Mouse (Mus musculus): ENCODE measurements around the gene Eif3c. TPM values are rescaled to one million over a fixed set of nuclear protein-coding genes. Genes with fewer than 3 reads are reported as not detected.

Gene Eif3c
- total RNA-seq (2023): 100 to 1,000 TPM; 138 to 142 TPM

GRCm38 (mm10) chr7:126566094-126566765, at the start of gene Eif3c:
Eif3c (minus strand) TSS chr7:126566411.

GRCm38 (mm10) chr7:126594862-126595561, 28.8 kb upstream of the Eif3c start, which contains the start of gene Il27:
Il27 (minus strand) TSS chr7:126594941.

GRCm38 (mm10) chr7:126585717-126586116, 19.5 kb upstream of the Eif3c start, which contains the start of gene Cln3:
Cln3 (minus strand) TSS chr7:126585817.

GRCm38 (mm10) chr7:126584506-126584977, 18.3 kb upstream of the Eif3c start, which contains the start of gene Apobr:
Apobr (plus strand) TSS chr7:126584942.

GRCm38 (mm10) chr7:126503273-126503878, 62.8 kb downstream of the Eif3c start, which contains the start of gene Atxn2l:
Atxn2l (minus strand) TSS chr7:126503437.

Other genes with a start within 250 kb of the Eif3c start
- 100 to 1,000 TPM; 682 to 692 TPM for gene Lat, start 196.8 kb downstream of the Eif3c start, total RNA-seq (2023)
- 10 to 100 TPM; 80.6 to 97.7 TPM for gene Spns1, start 189.0 kb downstream of the Eif3c start, total RNA-seq (2023)
- gene Nfatc2ip, start 169.7 kb downstream of the Eif3c start, total RNA-seq (2023): 10 to 100 TPM; 24.8 to 26.6 TPM
- 1 to 10 TPM; 1.0 to 5.2 TPM for gene Cd19, start 151.5 kb downstream of the Eif3c start, total RNA-seq (2023)
- 10 to 100 TPM; 44.7 to 45.1 TPM for gene Rabep2, start 137.7 kb downstream of the Eif3c start, total RNA-seq (2023)
- under 1 TPM; 0.55 to 0.89 TPM for gene Atp2a1, start 103.3 kb downstream of the Eif3c start, total RNA-seq (2023)
- 10 to 100 TPM; 87.3 to 90.5 TPM for gene Sh2b1, start 91.0 kb downstream of the Eif3c start, total RNA-seq (2023)
- gene Tufm, start 79.0 kb downstream of the Eif3c start, total RNA-seq (2023): 10 to 100 TPM; 50.0 to 55.9 TPM
- 100 to 1,000 TPM; 217 to 227 TPM for gene Atxn2l, start 63.0 kb downstream of the Eif3c start, total RNA-seq (2023)
- gene Apobr, start 18.5 kb upstream of the Eif3c start, total RNA-seq (2023): 1 to 10 TPM; 8.0 to 8.8 TPM
- 100 to 1,000 TPM; 129 to 140 TPM for gene Cln3, start 19.4 kb upstream of the Eif3c start, total RNA-seq (2023)
- not detected for gene Il27, start 28.5 kb upstream of the Eif3c start, total RNA-seq (2023)
- gene Nupr1, start 64.5 kb upstream of the Eif3c start, total RNA-seq (2023): not detected
- 10 to 100 TPM; 71.8 to 85.5 TPM for gene Sgf29, start 82.9 kb upstream of the Eif3c start, total RNA-seq (2023)
- gene Sult1a1, start 110.0 kb upstream of the Eif3c start, total RNA-seq (2023): 1 to 10 TPM in 1 of 2 experiments, not detected in 1; 1.3 TPM
- gene Bola2, start 129.0 kb upstream of the Eif3c start, total RNA-seq (2023): 100 to 1,000 TPM; 171 to 175 TPM
- 10 to 100 TPM; 15.6 to 17.2 TPM for gene Slx1b, start 129.4 kb upstream of the Eif3c start, total RNA-seq (2023)
- 1,000 to 10,000 TPM; 1,416 to 1,422 TPM for gene Coro1a, start 141.4 kb upstream of the Eif3c start, total RNA-seq (2023)
- 10 to 100 TPM; 37.3 to 45.5 TPM for gene Mapk3, start 193.2 kb upstream of the Eif3c start, total RNA-seq (2023)
- gene Gdpd3, start 199.9 kb upstream of the Eif3c start, total RNA-seq (2023): 1 to 10 TPM; 3.6 to 4.4 TPM
- 100 to 1,000 TPM; 240 to 256 TPM for gene Ypel3, start 210.5 kb upstream of the Eif3c start, total RNA-seq (2023)
- gene Tbx6, start 215.1 kb upstream of the Eif3c start, total RNA-seq (2023): 10 to 100 TPM; 11.6 to 13.5 TPM
- gene Ppp4c, start 226.1 kb upstream of the Eif3c start, total RNA-seq (2023): 100 to 1,000 TPM; 229 to 235 TPM
- gene Fam57b, start 231.3 kb upstream of the Eif3c start, total RNA-seq (2023): not detected

Data from T-cell, adult 66 days (primary cell).